Mouse (Mus musculus): ENCODE results near the gene Ipo9. TPM values are rescaled to one million over a fixed set of nuclear protein-coding genes. Genes with fewer than 3 reads are reported as not detected.

Gene Ipo9
- polyA plus RNA-seq, 1 experiment from 2014 or later, result 204 TPM

- DNase-seq (ENCODE audit: low spot score) (no peak), ATAC-seq (replicated peaks; ENCODE audit: low FRiP score) (no peak)
- Histone ChIP-seq H3K9ac (ENCODE audit: low read length) (no peak overlapping the region), H3K27me3 (ENCODE audit: control insufficient read depth, insufficient read depth, low read length) (no peaks in the 10 kb centered on the region), H3K4me1 (replicated peaks; ENCODE audit: control insufficient read depth, insufficient read depth, low read length) (no peaks in the 10 kb centered on the region), H3K36me3 (ENCODE audit: control insufficient read depth, insufficient read depth, low read length) (no peaks in the 10 kb centered on the region), H3K9me3 (ENCODE audit: control insufficient read depth, low read length) (no peaks in the 10 kb centered on the region), H3K4me2 (ENCODE audit: low read depth, low read length, severe bottlenecking) (no peak overlapping the region), H3K27ac (ENCODE audit: low read depth, low read length) (no peak overlapping the region), H3K4me3 (ENCODE audit: low read depth, low read length) (no peak overlapping the region)
- 44% methylated on average over 2 of the region's 2 CpGs for WGBS
Observed at GRCm38 (mm10) chr1:135359071-135359470, 71.2 kb downstream of the Ipo9 start.

DNA sequence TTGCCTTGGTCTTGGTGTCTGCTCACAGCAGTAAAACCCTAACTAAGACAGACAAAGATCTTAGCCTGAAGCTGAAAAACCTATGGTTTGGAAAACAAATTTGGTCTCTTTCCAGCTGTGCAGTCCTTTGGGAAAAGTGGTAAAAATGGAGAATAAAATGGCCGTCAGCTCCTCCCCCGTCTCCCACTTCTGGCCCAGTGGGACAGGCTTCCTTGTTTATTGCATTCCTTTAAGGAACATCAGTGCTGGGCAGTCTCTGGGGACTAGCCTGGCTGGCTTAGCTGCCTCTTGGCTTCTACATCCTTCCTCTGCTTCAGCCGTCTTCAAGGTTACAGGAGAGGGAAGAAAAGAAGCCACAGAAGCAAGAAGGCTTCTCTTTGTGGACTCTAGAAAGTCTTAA, 78.3 kb downstream of the Ipo9 start:
- Histone ChIP-seq H3K4me1 (replicated peaks; ENCODE audit: control insufficient read depth, insufficient read depth, low read length) (no peaks in the 10 kb centered on the region), H3K27ac (ENCODE audit: low read depth, low read length) (no peak overlapping the region), H3K4me3 (ENCODE audit: low read depth, low read length) (no peak overlapping the region), H3K4me2 (ENCODE audit: low read depth, low read length, severe bottlenecking) (no peak overlapping the region), H3K36me3 (ENCODE audit: control insufficient read depth, insufficient read depth, low read length) (no peaks in the 10 kb centered on the region), H3K27me3 (ENCODE audit: control insufficient read depth, insufficient read depth, low read length) (no peaks in the 10 kb centered on the region), H3K9ac (ENCODE audit: low read length) (no peak overlapping the region), H3K9me3 (ENCODE audit: control insufficient read depth, low read length) (no peaks in the 10 kb centered on the region)
- ATAC-seq (replicated peaks; ENCODE audit: low FRiP score) (no peak), DNase-seq (ENCODE audit: low spot score) (no peak)
- WGBS, result 84% methylated on average over 3 of the region's 3 CpGs

GRCm38 (mm10) chr1:135347498-135348169, 82.7 kb downstream of the Ipo9 start:
- DNase-seq (ENCODE audit: low spot score) (no peak), ATAC-seq (replicated peaks; ENCODE audit: low FRiP score) (no peak)
- Histone ChIP-seq H3K27ac (ENCODE audit: low read depth, low read length) (no peak overlapping the region), H3K9me3 (ENCODE audit: control insufficient read depth, low read length) (no peaks in the 10 kb centered on the region), H3K4me3 (ENCODE audit: low read depth, low read length) (no peak overlapping the region), H3K9ac (ENCODE audit: low read length) (no peak overlapping the region), H3K4me1 (replicated peaks; ENCODE audit: control insufficient read depth, insufficient read depth, low read length) (no peaks in the 10 kb centered on the region), H3K4me2 (ENCODE audit: low read depth, low read length, severe bottlenecking) (no peak overlapping the region), H3K27me3 (ENCODE audit: control insufficient read depth, insufficient read depth, low read length) (no peaks in the 10 kb centered on the region), H3K36me3 (ENCODE audit: control insufficient read depth, insufficient read depth, low read length) (no peaks in the 10 kb centered on the region)
- WGBS, result 65% methylated on average over 4 of the region's 4 CpGs

GRCm38 (mm10) chr1:135346891-135347290, 83.4 kb downstream of the Ipo9 start:
- Histone ChIP-seq H3K27me3 (ENCODE audit: control insufficient read depth, insufficient read depth, low read length) (no peaks in the 10 kb centered on the region), H3K4me1 (replicated peaks; ENCODE audit: control insufficient read depth, insufficient read depth, low read length) (no peaks in the 10 kb centered on the region), H3K4me2 (ENCODE audit: low read depth, low read length, severe bottlenecking) (no peak overlapping the region), H3K9me3 (ENCODE audit: control insufficient read depth, low read length) (no peaks in the 10 kb centered on the region), H3K9ac (ENCODE audit: low read length) (no peak overlapping the region), H3K27ac (ENCODE audit: low read depth, low read length) (no peak overlapping the region), H3K36me3 (ENCODE audit: control insufficient read depth, insufficient read depth, low read length) (no peaks in the 10 kb centered on the region), H3K4me3 (ENCODE audit: low read depth, low read length) (no peak overlapping the region)
- WGBS, result 63% methylated on average over 3 of the region's 3 CpGs
- ATAC-seq (replicated peaks; ENCODE audit: low FRiP score) (no peak), DNase-seq (ENCODE audit: low spot score) (no peak)

GRCm38 (mm10) chr1:135344026-135344425, 86.3 kb downstream of the Ipo9 start:
- WGBS, result 75% methylated on average over 4 of the region's 4 CpGs
- H3K9ac ChIP-seq (ENCODE audit: low read length), result no peak overlapping the region
- ATAC-seq (replicated peaks; ENCODE audit: low FRiP score), result no peak
- no peak overlapping the region for H3K4me3 ChIP-seq (ENCODE audit: low read depth, low read length)
- H3K36me3 ChIP-seq (ENCODE audit: control insufficient read depth, insufficient read depth, low read length), result no peaks in the 10 kb centered on the region
- no peaks in the 10 kb centered on the region for H3K4me1 ChIP-seq (replicated peaks; ENCODE audit: control insufficient read depth, insufficient read depth, low read length)
- no peak overlapping the region for H3K4me2 ChIP-seq (ENCODE audit: low read depth, low read length, severe bottlenecking)
- no peaks in the 10 kb centered on the region for H3K9me3 ChIP-seq (ENCODE audit: control insufficient read depth, low read length)
- H3K27ac ChIP-seq (ENCODE audit: low read depth, low read length), result no peak overlapping the region
- no peaks in the 10 kb centered on the region for H3K27me3 ChIP-seq (ENCODE audit: control insufficient read depth, insufficient read depth, low read length)
- no peak for DNase-seq (ENCODE audit: low spot score)

GRCm38 (mm10) chr1:135341947-135342346, 88.4 kb downstream of the Ipo9 start:
- Histone ChIP-seq H3K4me2 (ENCODE audit: low read depth, low read length, severe bottlenecking) (no peak overlapping the region), H3K9ac (ENCODE audit: low read length) (no peak overlapping the region), H3K4me1 (replicated peaks; ENCODE audit: control insufficient read depth, insufficient read depth, low read length) (no peaks in the 10 kb centered on the region), H3K9me3 (ENCODE audit: control insufficient read depth, low read length) (no peaks in the 10 kb centered on the region), H3K27me3 (ENCODE audit: control insufficient read depth, insufficient read depth, low read length) (no peaks in the 10 kb centered on the region), H3K27ac (ENCODE audit: low read depth, low read length) (no peak overlapping the region), H3K36me3 (ENCODE audit: control insufficient read depth, insufficient read depth, low read length) (no peaks in the 10 kb centered on the region), H3K4me3 (ENCODE audit: low read depth, low read length) (no peak overlapping the region)
- DNase-seq (ENCODE audit: low spot score) (no peak), ATAC-seq (replicated peaks; ENCODE audit: low FRiP score) (no peak)
- 91% methylated on average over 8 of the region's 8 CpGs for WGBS

Small RNA genes within 50 kb of the gene (microRNA-seq; reads per million reads assigned to microRNA genes)
- not detected for gene Mir1231 (ENCODE audit: insufficient number of aligned reads)

Other genes starting within 250 kb of the Ipo9 start
- 0.83 and 0.97 TPM in 2 replicates for gene Elf3, start 171.9 kb downstream of the Ipo9 start, polyA plus RNA-seq (2014; fragmentation: Nextera tagmentation; extraction: Ambion mirVana)
- 96.0 and 100 TPM in 2 replicates for gene Rnpep, start 146.4 kb downstream of the Ipo9 start, polyA plus RNA-seq (2014; fragmentation: Nextera tagmentation; extraction: Ambion mirVana)
- 165 and 167 TPM in 2 replicates for gene Timm17a, start 116.7 kb downstream of the Ipo9 start, polyA plus RNA-seq (2014; fragmentation: Nextera tagmentation; extraction: Ambion mirVana)
- 0.67 and 0.68 TPM in 2 replicates for gene Lmod1, start 105.7 kb downstream of the Ipo9 start, polyA plus RNA-seq (2014; fragmentation: Nextera tagmentation; extraction: Ambion mirVana)
- 50.3 and 58.7 TPM in 2 replicates for gene Shisa4, start 55.3 kb downstream of the Ipo9 start, polyA plus RNA-seq (2014; fragmentation: Nextera tagmentation; extraction: Ambion mirVana)
- 23.4 and 26.9 TPM in 2 replicates for gene Nav1, start 176.8 kb upstream of the Ipo9 start, polyA plus RNA-seq (2014; fragmentation: Nextera tagmentation; extraction: Ambion mirVana)